Mouse (Mus musculus) liver, postnatal 0 days (tissue): ENCODE measurements around the gene Enpp7. TPM values are rescaled to one million over a fixed set of nuclear protein-coding genes. Genes with fewer than 3 reads are reported as not detected.

ENCODE experiments used
- ATAC-seq: fragments of 200-750 bp; cut with Nextera tagmentation; 2 replicates; pipeline ENCODE4 v1.8.0; 2017; ENCODE audit warnings: mild to moderate bottlenecking, moderate library complexity
- DNase-seq: peaks from one replicate; pipeline ENCODE4 v3.0.0-alpha.2; 2016
- H3K27ac ChIP-seq: fragments of 300-500 bp; sonication (generic); 2 replicates; pipeline ENCODE4 v1.5.1; 2014; ENCODE audit warnings: antibody characterized with exemption, moderate library complexity, mild to moderate bottlenecking, low read depth
- H3K27me3 ChIP-seq: fragments of 300-500 bp; sonication (generic); 2 replicates; pipeline ENCODE4 v1.6.1; 2014; ENCODE audit warnings: low read length, control low read depth, mixed read lengths; ENCODE audit not compliant: insufficient read depth
- H3K36me3 ChIP-seq: fragments of 300-500 bp; sonication (generic); replicated peaks from 2 replicates; pipeline ENCODE4 v1.6.1; 2014; ENCODE audit warnings: mild to moderate bottlenecking, control low read depth, low read length, moderate library complexity, mixed read lengths; ENCODE audit not compliant: insufficient read depth
- H3K4me1 ChIP-seq: fragments of 300-500 bp; sonication (generic); 2 replicates; pipeline ENCODE4 v1.6.1; 2014; ENCODE audit warnings: antibody characterized with exemption, mild to moderate bottlenecking, control low read depth; ENCODE audit not compliant: insufficient read depth
- H3K4me2 ChIP-seq: fragments of 300-500 bp; sonication (generic); 2 replicates; pipeline ENCODE4 v1.6.1; 2014; ENCODE audit warnings: low read depth, mild to moderate bottlenecking, low read length, moderate library complexity, mixed read lengths
- H3K4me3 ChIP-seq: fragments of 300-500 bp; sonication (generic); 2 replicates; pipeline ENCODE4 v1.5.1; 2014; ENCODE audit warnings: low read depth, low read length
- H3K9ac ChIP-seq: fragments of 300-500 bp; sonication (generic); replicated peaks from 2 replicates; pipeline ENCODE4 v1.6.1; 2014; ENCODE audit warnings: mild to moderate bottlenecking, moderate library complexity
- H3K9me3 ChIP-seq: fragments of 300-500 bp; sonication (generic); 2 replicates; pipeline ENCODE4 v1.6.1; 2016; ENCODE audit warnings: mild to moderate bottlenecking, control low read depth, low read length, mixed read lengths
- CTCF ChIP-seq: sonication (generic); IDR thresholded peaks from 2 replicates; pipeline ENCODE4 v1.5.1; 2016; ENCODE audit warnings: antibody characterized with exemption, low read depth
- EP300 ChIP-seq: IDR thresholded peaks from 2 replicates; pipeline ENCODE4 v1.6.1; 2016; ENCODE audit warnings: antibody characterized with exemption, low read depth, mild to moderate bottlenecking
- WGBS: fragments of 180-500 bp; shearing (Covaris S2); extraction: QIAGEN DNeasy Blood & Tissue Kit; methylation state at CpG from one replicate; pipeline ENCODE4 v1.1.7; 2014; ENCODE audit not compliant: insufficient replicate concordance; 5-methylcytosine and 5-hydroxymethylcytosine counted together
- polyA plus RNA-seq: library from polyadenylated mRNA; unstranded; fragments of >200 nt; fragmentation: Nextera tagmentation; extraction: Ambion mirVana; gene quantifications from 2 replicates; pipeline ENCODE4 v1.2.1, GENCODE M21; 2015

The Enpp7 gene
- polyA plus RNA-seq, 1 experiment from 2014 or later: not detected

DNA sequence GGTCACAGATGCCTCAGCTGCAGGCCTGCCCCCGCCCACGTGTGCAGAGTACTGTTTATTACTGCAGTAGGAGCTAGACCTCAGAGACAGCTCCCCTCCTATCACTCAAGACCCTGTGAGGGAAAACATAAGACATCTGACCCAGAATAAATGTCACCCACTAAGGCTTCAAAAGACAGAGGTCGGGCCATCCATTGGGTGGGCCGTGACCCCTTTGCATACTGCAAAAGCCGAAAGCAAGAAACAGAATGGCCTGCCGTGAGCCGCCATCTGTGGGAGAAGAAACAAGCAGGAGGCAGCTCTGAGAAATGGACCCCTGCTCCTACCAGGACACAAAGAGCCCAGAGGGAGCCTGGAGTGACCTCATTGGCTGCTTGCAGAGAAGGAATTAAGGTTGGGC lies 29.5 kb downstream of the Enpp7 start:
- Histone ChIP-seq H3K9me3 (no peaks in the 10 kb centered on the region), H3K4me1 (peaks cover 3% of the 10 kb centered on the region; the same call in 1 of the 2 replicates), H3K36me3 (no peaks in the 10 kb centered on the region), H3K27me3 (peaks cover 32% of the 10 kb centered on the region), H3K27ac (no peak overlapping the region), H3K9ac (no peak overlapping the region), H3K4me2 (no peak overlapping the region), H3K4me3 (no peak overlapping the region)
- no peak for DNase-seq
- no peak for ATAC-seq
- no peak for TF ChIP-seq EP300
- no peak for TF ChIP-seq CTCF
- WGBS: 79% methylated on average over 7 of the region's 7 CpGs

DNA sequence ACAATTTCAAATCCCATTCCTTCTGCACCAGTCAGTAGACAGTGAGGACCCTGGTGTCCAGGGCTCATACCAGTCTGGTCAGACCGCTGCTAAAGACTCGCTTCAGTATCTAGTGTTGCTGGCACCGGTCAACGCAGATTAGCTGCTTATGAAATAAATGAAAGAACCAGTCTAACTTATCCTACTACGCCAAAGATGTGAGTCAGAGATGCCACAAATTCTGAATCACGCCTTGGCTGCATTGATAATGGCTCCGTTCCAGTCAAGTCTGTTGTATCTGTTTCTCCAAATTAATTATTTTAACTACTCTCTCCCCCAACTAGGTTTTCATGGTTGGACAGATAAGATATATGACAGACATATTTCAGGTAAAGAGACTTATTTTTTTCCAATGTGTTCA lies 33.2 kb downstream of the Enpp7 start:
- no peak overlapping the region for H3K4me3 ChIP-seq
- no peak for ATAC-seq
- H3K27ac ChIP-seq: no peak overlapping the region
- 76% methylated on average over 7 of the region's 7 CpGs for WGBS
- TF ChIP-seq EP300 (no peak), CTCF (no peak)
- H3K36me3 ChIP-seq: no peaks in the 10 kb centered on the region
- no peak for DNase-seq
- peaks cover 14% of the 10 kb centered on the region for H3K4me1 ChIP-seq
- no peaks in the 10 kb centered on the region for H3K9me3 ChIP-seq
- H3K9ac ChIP-seq: no peak overlapping the region
- H3K27me3 ChIP-seq: peaks cover 37% of the 10 kb centered on the region
- H3K4me2 ChIP-seq: no peak overlapping the region

DNA sequence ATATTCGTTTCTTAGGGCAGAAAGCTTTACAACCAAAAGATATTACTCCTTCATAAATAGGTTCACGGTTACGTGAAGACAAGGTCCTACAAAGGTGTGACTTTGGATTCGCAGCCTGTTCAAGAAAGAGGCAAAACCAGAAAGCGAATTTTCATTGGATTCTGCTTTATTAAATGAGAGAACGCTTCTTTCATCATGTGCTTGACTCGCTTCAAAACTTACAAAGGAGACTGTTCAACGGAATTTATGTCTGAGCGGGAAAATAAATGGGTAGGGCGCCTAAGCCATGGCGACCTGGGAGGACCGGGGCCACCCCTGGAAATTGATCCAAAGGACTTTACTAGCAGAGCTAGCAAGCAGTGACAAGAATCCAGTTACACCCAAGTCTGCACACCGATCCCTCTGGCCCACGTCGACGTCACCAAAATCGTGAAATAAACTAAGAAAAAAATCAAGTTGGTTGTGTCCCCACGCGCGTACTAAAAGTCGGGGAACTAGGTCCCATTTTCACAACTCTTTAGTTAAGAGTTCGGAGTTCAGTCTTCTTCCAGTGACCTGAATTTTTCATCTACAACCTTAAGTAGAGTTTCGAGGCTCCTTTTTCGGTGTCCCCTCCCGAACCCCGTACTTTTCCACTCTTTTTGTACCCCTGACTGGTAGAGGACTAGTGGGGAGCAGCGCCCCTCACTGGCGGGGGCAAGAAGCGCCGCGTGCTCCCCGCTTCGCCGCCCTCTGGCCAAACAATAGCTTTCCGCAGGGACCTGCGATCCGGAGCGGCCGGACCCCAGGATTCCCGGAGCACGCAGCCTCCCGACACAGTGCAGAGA lies 34.3 kb downstream of the Enpp7 start:
- no peak overlapping the region; the same call in 1 of the 2 replicates for H3K9ac ChIP-seq
- peaks cover 14% of the 10 kb centered on the region for H3K4me1 ChIP-seq
- H3K27me3 ChIP-seq: peaks cover 37% of the 10 kb centered on the region
- 7% methylated on average over 42 of the region's 42 CpGs for WGBS
- TF ChIP-seq EP300: no peak
- peak; percentile 53 for TF ChIP-seq CTCF
- peak overlapping the region; percentile 48; the same call in 1 of the 2 replicates for H3K27ac ChIP-seq
- peak overlapping the region; percentile 95 for H3K4me2 ChIP-seq
- ATAC-seq (no peak), DNase-seq (no peak)
- H3K9me3 ChIP-seq: no peaks in the 10 kb centered on the region
- no peaks in the 10 kb centered on the region for H3K36me3 ChIP-seq
- H3K4me3 ChIP-seq: peak overlapping the region; percentile 70

DNA sequence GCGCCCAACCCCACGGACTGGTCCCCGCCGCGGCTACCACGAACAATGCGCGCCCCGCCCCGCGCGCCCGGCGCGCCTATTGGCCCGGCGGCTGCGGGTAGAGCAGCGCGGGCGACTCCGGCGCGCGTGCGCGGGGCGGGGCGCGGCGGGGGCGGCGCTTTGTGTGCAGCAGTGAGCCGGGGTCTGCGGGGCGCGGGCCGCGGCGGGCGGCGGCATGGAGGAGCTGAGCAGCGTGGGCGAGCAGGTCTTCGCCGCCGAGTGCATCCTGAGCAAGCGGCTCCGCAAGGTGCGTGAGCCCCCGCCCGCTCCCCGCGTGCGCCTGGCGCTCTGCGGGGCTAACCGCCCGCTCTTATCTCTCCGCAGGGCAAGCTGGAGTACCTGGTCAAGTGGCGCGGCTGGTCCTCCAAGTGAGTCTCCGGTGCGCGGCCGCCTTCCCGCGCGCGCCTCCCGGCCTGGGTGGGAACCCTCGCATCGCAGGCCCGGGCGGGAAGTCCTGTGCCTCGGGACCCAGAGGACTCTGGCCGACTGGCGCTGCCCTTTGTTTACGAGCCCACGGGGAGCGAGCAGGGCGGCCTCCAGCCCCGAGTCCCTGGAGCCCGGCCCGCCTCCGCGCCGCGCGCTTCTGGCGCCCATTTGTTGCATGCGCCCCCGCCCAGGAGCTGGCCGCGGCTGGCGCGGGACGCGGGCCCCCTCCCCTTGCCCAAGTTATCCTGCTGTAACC lies 35.1 kb downstream of the Enpp7 start, which contains the start of gene Cbx2:
Cbx2 (plus strand) TSS at position 68 of the 721 bp plus-strand sequence.
- Histone ChIP-seq H3K27ac (peak within 1 kb of the TSS; percentile 84), H3K36me3 (no peaks in the 10 kb centered on the region), H3K4me3 (peak within 1 kb of the TSS; percentile 70)

DNA sequence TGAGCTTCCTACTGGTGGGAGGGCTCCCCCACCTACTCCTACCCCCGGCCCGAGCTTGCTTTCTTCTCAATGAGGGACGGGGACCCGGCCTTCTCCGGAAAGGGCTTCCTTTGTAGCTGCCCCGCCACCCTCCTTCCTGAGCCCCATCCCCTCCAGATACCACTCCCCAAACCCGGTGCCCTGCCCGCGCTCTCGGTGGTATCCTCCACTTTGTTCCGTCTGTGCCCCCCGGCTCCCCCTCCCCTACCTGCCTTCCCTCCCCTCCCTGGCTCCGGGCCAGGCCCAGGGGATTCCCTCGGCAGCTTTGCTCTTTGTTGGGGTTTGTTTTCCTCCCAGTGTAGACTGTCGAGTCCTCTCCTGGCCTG lies 35.6 kb downstream of the Enpp7 start:
- 0 out of 2 replicates have a peak, but pooled peaks cover 3% of the 10 kb centered on the region for H3K36me3 ChIP-seq
- peak overlapping the region; percentile 71 for H3K9ac ChIP-seq
- no peak for TF ChIP-seq EP300
- no peak for TF ChIP-seq CTCF
- 2% methylated on average over 15 of the region's 15 CpGs for WGBS
- peak overlapping the region; percentile 95 for H3K4me2 ChIP-seq
- H3K4me1 ChIP-seq: peaks cover 14% of the 10 kb centered on the region
- H3K4me3 ChIP-seq: peak overlapping the region; percentile 70
- H3K27me3 ChIP-seq: peaks cover 37% of the 10 kb centered on the region
- H3K27ac ChIP-seq: no peak overlapping the region; the same call in 1 of the 2 replicates
- DNase-seq (no peak), ATAC-seq (no peak)
- H3K9me3 ChIP-seq: no peaks in the 10 kb centered on the region

More for the DNA sequence above, 35.1 kb downstream of the Enpp7 start, which contains the start of gene Cbx2:
- Histone ChIP-seq H3K9ac (peak within 1 kb of the TSS; percentile 71), H3K27me3 (peaks cover 37% of the 10 kb centered on the region), H3K4me2 (peak within 1 kb of the TSS; percentile 95), H3K4me1 (peaks cover 14% of the 10 kb centered on the region), H3K9me3 (no peaks in the 10 kb centered on the region)
- under 1% methylated on average over 83 of the region's 99 CpGs for WGBS
- TF ChIP-seq CTCF (no peak), EP300 (no peak)
- ATAC-seq (peak; percentile 88), DNase-seq (peak; percentile 82)

DNA sequence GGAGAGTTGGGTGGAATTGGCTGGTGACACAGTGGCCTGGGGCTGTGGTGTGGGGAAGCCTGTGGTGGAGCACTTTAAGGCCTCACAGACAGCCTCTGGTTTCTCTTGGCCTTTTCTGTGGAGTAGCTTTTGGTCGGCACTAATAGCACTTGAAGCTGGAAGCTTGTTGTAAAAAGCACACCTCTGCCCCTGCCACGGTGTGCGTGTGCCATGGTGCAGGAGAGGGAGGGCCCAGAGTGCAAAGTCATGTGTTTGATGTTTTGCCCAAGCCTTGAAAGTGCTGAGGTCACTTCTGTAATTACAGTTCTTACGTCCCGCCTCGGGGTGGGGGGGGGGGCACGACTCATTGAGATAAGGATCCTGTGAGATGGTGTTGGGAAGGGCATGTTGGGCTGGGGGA lies 36.3 kb downstream of the Enpp7 start:
- peaks cover 36% of the 10 kb centered on the region for H3K27me3 ChIP-seq
- H3K9me3 ChIP-seq: no peaks in the 10 kb centered on the region
- ATAC-seq (no peak), DNase-seq (no peak)
- H3K36me3 ChIP-seq: 0 out of 2 replicates have a peak, but pooled peaks cover 4% of the 10 kb centered on the region
- peaks cover 14% of the 10 kb centered on the region for H3K4me1 ChIP-seq
- TF ChIP-seq CTCF (no peak), EP300 (no peak)
- peak overlapping the region; percentile 95 for H3K4me2 ChIP-seq
- no peak overlapping the region for H3K4me3 ChIP-seq
- WGBS: 20% methylated on average over 7 of the region's 7 CpGs
- no peak overlapping the region for H3K27ac ChIP-seq
- H3K9ac ChIP-seq: peak overlapping the region; percentile 71
